8 mouse cellular contexts compared by ENCODE assay signal in the genomic region with DNA sequence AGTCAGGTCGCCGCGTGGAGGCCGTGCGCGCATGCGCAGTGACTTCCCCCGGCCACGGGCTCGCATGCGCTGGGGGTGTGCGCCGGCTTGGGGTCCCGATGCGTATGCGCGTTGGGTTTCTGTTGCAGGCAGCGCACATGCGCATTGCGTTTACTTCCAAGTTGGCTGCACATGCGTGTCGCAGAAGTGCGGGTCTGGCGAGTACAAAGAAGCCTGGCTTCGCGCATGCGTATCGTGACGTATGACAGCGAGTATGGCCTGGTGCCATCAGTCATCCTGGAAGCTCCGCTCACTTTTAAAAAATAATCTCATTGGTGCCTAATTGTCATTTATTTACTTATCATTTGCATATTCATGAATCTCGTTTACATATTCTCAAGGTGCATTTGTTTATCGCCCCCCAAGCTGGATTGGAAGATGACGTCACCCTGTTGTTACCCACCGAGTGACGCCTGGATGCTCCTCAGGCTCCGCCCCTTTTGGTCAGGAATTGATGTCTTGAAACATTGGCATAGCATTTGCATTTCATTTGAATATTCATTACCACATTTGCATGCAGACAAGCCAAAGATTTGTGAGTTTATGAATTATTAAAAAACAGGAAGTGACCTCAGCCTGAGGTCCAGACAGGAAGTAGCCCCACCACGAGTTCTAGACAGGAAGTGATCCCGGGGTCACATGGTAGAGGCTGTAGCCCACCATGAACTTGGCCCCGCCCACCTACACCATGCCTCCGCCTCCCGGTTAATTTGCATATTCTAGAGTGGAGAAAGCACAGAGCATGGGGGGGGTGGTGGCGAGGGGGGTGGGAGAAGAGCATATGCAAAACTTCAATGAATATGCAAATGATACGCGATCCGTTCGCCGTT. TPM values are rescaled to one million over a fixed set of nuclear protein-coding genes. Genes with fewer than 3 reads are reported as not detected.
DNase-seq lines count a peak whose midpoint lies in the region; ATAC-seq and TF ChIP-seq lines count a peak whose summit lies in the region.

No protein-coding gene starts in this region.

- peak; percentile 75 for TF ChIP-seq EP300 in heart, postnatal 0 days (IDR thresholded peaks at IDR 0.05; ENCODE audit: low read depth)

- H3K9me3 ChIP-seq in E14TG2a.4 (ENCODE audit: low read length), result no peaks in the 10 kb centered on the region
- no peaks in the 10 kb centered on the region for H3K9me3 ChIP-seq in forebrain, embryonic 12.5 days
- no peaks in the 10 kb centered on the region for H3K9me3 ChIP-seq in heart, postnatal 0 days (replicated peaks; ENCODE audit: control insufficient read depth, low read length)
- no peaks in the 10 kb centered on the region for H3K9me3 ChIP-seq in liver, embryonic 16.5 days (replicated peaks; ENCODE audit: control insufficient read depth, low read length)
- no peaks in the 10 kb centered on the region for H3K9me3 ChIP-seq in neural tube, embryonic 13.5 days

- H3K36me3 ChIP-seq in E14TG2a.4 (ENCODE audit: insufficient read depth, low read length), result no peaks in the 10 kb centered on the region
- H3K36me3 ChIP-seq in forebrain, embryonic 12.5 days (replicated peaks), result no peaks in the 10 kb centered on the region
- H3K36me3 ChIP-seq in heart, postnatal 0 days (replicated peaks; ENCODE audit: control insufficient read depth, insufficient read depth, low read length), result no peaks in the 10 kb centered on the region
- no peaks in the 10 kb centered on the region for H3K36me3 ChIP-seq in liver, embryonic 16.5 days (ENCODE audit: control insufficient read depth, insufficient read depth)
- H3K36me3 ChIP-seq in neural tube, embryonic 13.5 days, result no peaks in the 10 kb centered on the region
- H3K36me3 ChIP-seq in testis, adult 2 months (ENCODE audit: control insufficient read depth, insufficient read depth, low read length), result no peaks in the 10 kb centered on the region

- peaks cover 4% of the 10 kb centered on the region for H3K4me1 ChIP-seq in E14TG2a.4 (replicated peaks; ENCODE audit: low read depth, low read length)
- peaks cover 6% of the 10 kb centered on the region; the same call in 1 of the 2 replicates for H3K4me1 ChIP-seq in forebrain, embryonic 12.5 days
- H3K4me1 ChIP-seq in heart, postnatal 0 days (ENCODE audit: control insufficient read depth, insufficient read depth), result no peaks in the 10 kb centered on the region
- H3K4me1 ChIP-seq in liver, embryonic 16.5 days (ENCODE audit: control insufficient read depth, low read depth, low read length), result peaks cover 18% of the 10 kb centered on the region
- H3K4me1 ChIP-seq in neural tube, embryonic 13.5 days (replicated peaks), result peaks cover 5% of the 10 kb centered on the region; the same call in 1 of the 2 replicates
- no peaks in the 10 kb centered on the region for H3K4me1 ChIP-seq in testis, adult 2 months (ENCODE audit: control insufficient read depth, insufficient read depth, low read length)

- peak overlapping the region; percentile 86 for H3K4me3 ChIP-seq in E14TG2a.4 (replicated peaks; ENCODE audit: low read length)
- H3K4me3 ChIP-seq in forebrain, embryonic 12.5 days (replicated peaks), result peak overlapping the region; percentile 73
- peak overlapping the region; percentile 71 for H3K4me3 ChIP-seq in heart, postnatal 0 days (ENCODE audit: low read depth, low read length)
- peak overlapping the region; percentile 80 for H3K4me3 ChIP-seq in liver, embryonic 16.5 days (ENCODE audit: low read depth, low read length)
- H3K4me3 ChIP-seq in neural tube, embryonic 13.5 days, result peak overlapping the region; percentile 71
- peak overlapping the region; percentile 91 for H3K4me3 ChIP-seq in testis, adult 2 months (ENCODE audit: control insufficient read depth, low read depth, low read length)

- H3K27me3 ChIP-seq in E14TG2a.4 (ENCODE audit: insufficient read depth, low read length), result no peaks in the 10 kb centered on the region
- H3K27me3 ChIP-seq in forebrain, embryonic 12.5 days, result peaks cover 5% of the 10 kb centered on the region; the same call in 1 of the 2 replicates
- H3K27me3 ChIP-seq in heart, postnatal 0 days (ENCODE audit: control insufficient read depth, insufficient read depth, low read length), result no peaks in the 10 kb centered on the region
- H3K27me3 ChIP-seq in liver, embryonic 16.5 days (ENCODE audit: control insufficient read depth, insufficient read depth, low read depth, low read length), result no peaks in the 10 kb centered on the region
- H3K27me3 ChIP-seq in neural tube, embryonic 13.5 days, result peaks cover 8% of the 10 kb centered on the region
- no peaks in the 10 kb centered on the region for H3K27me3 ChIP-seq in testis, adult 2 months (ENCODE audit: control insufficient read depth, insufficient read depth, low read length)

- TF ChIP-seq POLR2A in testis, adult 2 months (IDR thresholded peaks at IDR 0.05; ENCODE audit: control insufficient read depth, low read depth, low read length), result peak; percentile 61; the same call in 1 of the 2 replicates

- ATAC-seq in forebrain, embryonic 12.5 days (ENCODE audit: low FRiP score), result peak; percentile 79
- peak; percentile 58 for ATAC-seq in heart, postnatal 0 days (ENCODE audit: insufficient read depth, low read depth)
- peak; percentile 22 for ATAC-seq in liver, embryonic 16.5 days (ENCODE audit: low read depth)
- peak; percentile 81 for ATAC-seq in neural tube, embryonic 13.5 days (ENCODE audit: low read depth)

- H3K4me2 ChIP-seq in forebrain, embryonic 12.5 days, result peak overlapping the region; percentile 60
- peak overlapping the region; percentile 84 for H3K4me2 ChIP-seq in heart, postnatal 0 days (ENCODE audit: low read depth, low read length)
- H3K4me2 ChIP-seq in liver, embryonic 16.5 days (ENCODE audit: low read depth, low read length), result peak overlapping the region; percentile 95
- H3K4me2 ChIP-seq in neural tube, embryonic 13.5 days, result peak overlapping the region; percentile 65

- TF ChIP-seq CTCF in E14TG2a.4 (conservative IDR thresholded peaks at IDR 0.05; ENCODE audit: low read length), result no peak
- no peak for TF ChIP-seq CTCF in heart, postnatal 0 days (IDR thresholded peaks at IDR 0.05; ENCODE audit: low read depth)
- no peak; the same call in 1 of the 2 replicates for TF ChIP-seq CTCF in testis, adult 2 months (IDR thresholded peaks at IDR 0.05; ENCODE audit: control insufficient read depth, insufficient read depth, insufficient replicate concordance, low read depth, low read length)

- WGBS in forebrain, embryonic 12.5 days, result under 1% methylated on average over 48 of the region's 48 CpGs
- under 1% methylated on average over 48 of the region's 48 CpGs for WGBS in heart, postnatal 0 days
- under 1% methylated on average over 48 of the region's 48 CpGs for WGBS in liver, embryonic 16.5 days (ENCODE audit: insufficient replicate concordance)
- under 1% methylated on average over 48 of the region's 48 CpGs for WGBS in neural tube, embryonic 13.5 days

- H3K9ac ChIP-seq in forebrain, embryonic 12.5 days, result peak overlapping the region; percentile 68; the same call in 1 of the 2 replicates
- H3K9ac ChIP-seq in heart, postnatal 0 days (replicated peaks; ENCODE audit: low read depth, low read length), result peak overlapping the region; percentile 72; the same call in 1 of the 2 replicates
- peak overlapping the region; percentile 70; the same call in 1 of the 2 replicates for H3K9ac ChIP-seq in liver, embryonic 16.5 days (ENCODE audit: low read depth, low read length)
- H3K9ac ChIP-seq in neural tube, embryonic 13.5 days, result peak overlapping the region; percentile 85

- peak; percentile 87 for DNase-seq in c-Kit-positive CD71-positive TER-119-positive erythroid progenitor cells, embryonic 14.5 days (ENCODE audit: low spot score)
- DNase-seq in heart, postnatal 0 days (ENCODE audit: low spot score), result peak; percentile 99
- DNase-seq in kidney, postnatal 4 days, result peak; percentile 98 to 99

- peak overlapping the region; percentile 99 for H3K27ac ChIP-seq in forebrain, embryonic 12.5 days
- peak overlapping the region; percentile 99 for H3K27ac ChIP-seq in heart, postnatal 0 days (ENCODE audit: low read depth)
- peak overlapping the region; percentile 97 for H3K27ac ChIP-seq in liver, embryonic 16.5 days (ENCODE audit: low read length)
- peak overlapping the region; percentile 99 for H3K27ac ChIP-seq in neural tube, embryonic 13.5 days (replicated peaks)
- peak overlapping the region; percentile 96 for H3K27ac ChIP-seq in testis, adult 2 months (ENCODE audit: control insufficient read depth, insufficient read depth, low read depth, low read length)

RNA-seq across cellular contexts. Expression of a gene that starts 51.9 kb away (rescaled TPM):
- polyA plus RNA-seq in forebrain, embryonic 12.5 days (2016; fragmentation: Nextera tagmentation; extraction: Ambion mirVana), result 160 and 163 TPM in 2 replicates
- 78.4 and 252 TPM in 2 replicates for total RNA-seq in heart, postnatal 0 days (2014; rRNA removed; ENCODE audit: low replicate concordance)
- 128 and 133 TPM in 2 replicates for polyA plus RNA-seq in heart, postnatal 0 days (2015; fragmentation: Nextera tagmentation; extraction: Ambion mirVana)
- polyA plus RNA-seq in liver, embryonic 16.5 days (2015; fragmentation: Nextera tagmentation; extraction: Ambion mirVana), result 25.9 and 31.4 TPM in 2 replicates
- polyA plus RNA-seq in neural tube, embryonic 13.5 days (2015; fragmentation: Nextera tagmentation; extraction: Ambion mirVana), result 156 and 164 TPM in 2 replicates
- 117 TPM in 2 replicates for polyA plus RNA-seq in testis, adult 2 months (2012; rRNA removed)

Comparison
In these comparisons a context has a peak if more than half of its experiments do, and no peak if none do; other contexts are left out.
1. Peak in every context shown above with its lines: DNase-seq, ATAC-seq, H3K4me3 ChIP-seq and H3K27ac ChIP-seq.
2. ATAC-seq: peak in every context shown above with its lines; median percentile 81 in neural tube, embryonic 13.5 days; 79 in forebrain, embryonic 12.5 days; 58 in heart, postnatal 0 days; 22 in liver, embryonic 16.5 days.